Mouse (Mus musculus) intestine, postnatal 0 days (tissue): ENCODE results near the gene Olfr101. TPM values are rescaled to one million over a fixed set of nuclear protein-coding genes. Genes with fewer than 3 reads are reported as not detected.

ENCODE experiments used
- ATAC-seq: fragments of 200-750 bp; cut with Nextera tagmentation; 2 replicates; pipeline ENCODE4 v1.8.0; 2017; ENCODE audit warnings: mild to moderate bottlenecking, moderate TSS enrichment, moderate library complexity
- H3K27ac ChIP-seq: fragments of 300-500 bp; sonication (generic); 2 replicates; pipeline ENCODE4 v1.5.1; 2014; ENCODE audit warnings: mild to moderate bottlenecking, low read depth, low read length, moderate library complexity
- H3K27me3 ChIP-seq: fragments of 300-500 bp; sonication (generic); replicated peaks from 2 replicates; pipeline ENCODE4 v1.6.1; 2014; ENCODE audit warnings: low read length, mixed read lengths; ENCODE audit not compliant: control insufficient read depth, insufficient read depth
- H3K36me3 ChIP-seq: fragments of 300-500 bp; sonication (generic); 2 replicates; pipeline ENCODE4 v1.6.1; 2014; ENCODE audit warnings: mild to moderate bottlenecking, moderate library complexity; ENCODE audit not compliant: control insufficient read depth, insufficient read depth
- H3K4me1 ChIP-seq: fragments of 300-500 bp; sonication (generic); replicated peaks from 2 replicates; pipeline ENCODE4 v1.6.1; 2014; ENCODE audit warnings: antibody characterized with exemption, low read length, mixed read lengths; ENCODE audit not compliant: control insufficient read depth, insufficient read depth
- H3K4me2 ChIP-seq: fragments of 300-500 bp; sonication (generic); replicated peaks from 2 replicates; pipeline ENCODE4 v1.6.1; 2014; ENCODE audit warnings: low read depth, mild to moderate bottlenecking, moderate library complexity
- H3K4me3 ChIP-seq: fragments of 300-500 bp; sonication (generic); 2 replicates; pipeline ENCODE4 v1.5.1; 2014; ENCODE audit warnings: low read depth, low read length
- H3K9ac ChIP-seq: fragments of 300-500 bp; sonication (generic); 2 replicates; pipeline ENCODE4 v1.6.1; 2014; ENCODE audit warnings: mild to moderate bottlenecking, low read depth, low read length
- H3K9me3 ChIP-seq: fragments of 300-500 bp; sonication (generic); 2 replicates; pipeline ENCODE4 v1.6.1; 2016; ENCODE audit warnings: mixed run types; ENCODE audit not compliant: control insufficient read depth
- CTCF ChIP-seq: sonication (generic); IDR thresholded peaks from 2 replicates; pipeline ENCODE4 v1.5.1; 2016; ENCODE audit warnings: low read depth, mild to moderate bottlenecking, control low read depth, antibody characterized with exemption, moderate library complexity
- WGBS: fragments of 180-500 bp; shearing (Covaris S2); extraction: QIAGEN DNeasy Blood & Tissue Kit; methylation state at CpG from one replicate; pipeline ENCODE4 v1.1.7; 2014; 5-methylcytosine and 5-hydroxymethylcytosine counted together
- polyA plus RNA-seq: library from polyadenylated mRNA; unstranded; fragments of >200 nt; fragmentation: Nextera tagmentation; extraction: Ambion mirVana; gene quantifications from 2 replicates; pipeline ENCODE4 v1.2.1, GENCODE M21; 2015

The Olfr101 gene
- polyA plus RNA-seq, 1 experiment from 2014 or later = not detected

- no peak for TF ChIP-seq CTCF
- Histone ChIP-seq H3K4me3 (no peak overlapping the region), H3K36me3 (no peaks in the 10 kb centered on the region), H3K27ac (no peak overlapping the region), H3K4me1 (no peaks in the 10 kb centered on the region), H3K4me2 (no peak overlapping the region), H3K9me3 (no peaks in the 10 kb centered on the region), H3K9ac (no peak overlapping the region), H3K27me3 (no peaks in the 10 kb centered on the region)
- ATAC-seq = no peak
- WGBS = 92% methylated on average over 1 of the region's 1 CpGs
These were observed 23.8 kb downstream of the Olfr101 start for GRCm38 (mm10) chr17:37280331-37280730.

GRCm38 (mm10) chr17:37276573-37276972 lies 27.5 kb downstream of the Olfr101 start:
- Histone ChIP-seq H3K4me1 (no peaks in the 10 kb centered on the region), H3K9me3 (no peaks in the 10 kb centered on the region), H3K36me3 (no peaks in the 10 kb centered on the region), H3K27ac (no peak overlapping the region), H3K9ac (no peak overlapping the region), H3K27me3 (no peaks in the 10 kb centered on the region), H3K4me3 (no peak overlapping the region), H3K4me2 (no peak overlapping the region)
- TF ChIP-seq CTCF = no peak
- ATAC-seq = no peak

GRCm38 (mm10) chr17:37275626-37276248 lies 28.4 kb downstream of the Olfr101 start:
- Histone ChIP-seq H3K9ac (no peak overlapping the region), H3K27me3 (no peaks in the 10 kb centered on the region), H3K4me1 (no peaks in the 10 kb centered on the region), H3K4me3 (no peak overlapping the region), H3K36me3 (no peaks in the 10 kb centered on the region), H3K27ac (no peak overlapping the region), H3K9me3 (no peaks in the 10 kb centered on the region), H3K4me2 (no peak overlapping the region)
- no peak for TF ChIP-seq CTCF
- ATAC-seq = no peak
- 77% methylated on average over 2 of the region's 2 CpGs for whole genome bisulfite sequencing

- H3K9me3 ChIP-seq = no peaks in the 10 kb centered on the region
- H3K4me1 ChIP-seq = no peaks in the 10 kb centered on the region
- H3K36me3 ChIP-seq = no peaks in the 10 kb centered on the region
- H3K4me3 ChIP-seq = peak overlapping the region; percentile 74
- peak overlapping the region; percentile 48; the same call in 1 of the 2 replicates for H3K9ac ChIP-seq
- no peak for TF ChIP-seq CTCF
- ATAC-seq = peak; percentile 62
- no peaks in the 10 kb centered on the region for H3K27me3 ChIP-seq
- WGBS = 39% methylated on average over 8 of the region's 8 CpGs
- H3K27ac ChIP-seq = no peak overlapping the region
- H3K4me2 ChIP-seq = peak overlapping the region; percentile 97
These were observed 33.4 kb downstream of the Olfr101 start for GRCm38 (mm10) chr17:37270702-37271092.

GRCm38 (mm10) chr17:37270058-37270701 lies 33.9 kb downstream of the Olfr101 start, which contains the start of gene H2-M3:
TSS of gene H2-M3 (plus strand) at chr17:37270220.
- Histone ChIP-seq H3K36me3 (no peaks in the 10 kb centered on the region), H3K4me3 (peak within 1 kb of the TSS; percentile 74), H3K4me1 (no peaks in the 10 kb centered on the region), H3K27me3 (no peaks in the 10 kb centered on the region), H3K27ac (no peak within 1 kb of the TSS), H3K4me2 (peak within 1 kb of the TSS; percentile 97), H3K9ac (peak within 1 kb of the TSS; percentile 48), H3K9me3 (no peaks in the 10 kb centered on the region)
- no peak for TF ChIP-seq CTCF
- 1% methylated on average over 26 of the region's 26 CpGs for WGBS
- ATAC-seq = peak; percentile 92

- no peak within 1 kb of the TSS for H3K4me3 ChIP-seq
- H3K9ac ChIP-seq = no peak within 1 kb of the TSS
- H3K36me3 ChIP-seq = no peaks in the 10 kb centered on the region
- 85% methylated on average over 1 of the region's 1 CpGs for WGBS
- no peak within 1 kb of the TSS for H3K4me2 ChIP-seq
- H3K4me1 ChIP-seq = no peaks in the 10 kb centered on the region
- H3K27ac ChIP-seq = no peak within 1 kb of the TSS
- no peaks in the 10 kb centered on the region for H3K27me3 ChIP-seq
- TF ChIP-seq CTCF = no peak
- H3K9me3 ChIP-seq = no peaks in the 10 kb centered on the region
- no peak for ATAC-seq
These were observed 40.5 kb downstream of the Olfr101 start, which contains the start of gene Olfr98 for GRCm38 (mm10) chr17:37263626-37264025. TSS of gene Olfr98 (minus strand) at chr17:37263749.
